Mouse (Mus musculus): ENCODE results near the gene Exosc10. TPM values are rescaled to one million over a fixed set of nuclear protein-coding genes. Genes with fewer than 3 reads are reported as not detected.

Exosc10 gene
- total and polyA plus RNA-seq, 3 experiments: 21.9 to 39.6 (median 38.7) TPM

DNA sequence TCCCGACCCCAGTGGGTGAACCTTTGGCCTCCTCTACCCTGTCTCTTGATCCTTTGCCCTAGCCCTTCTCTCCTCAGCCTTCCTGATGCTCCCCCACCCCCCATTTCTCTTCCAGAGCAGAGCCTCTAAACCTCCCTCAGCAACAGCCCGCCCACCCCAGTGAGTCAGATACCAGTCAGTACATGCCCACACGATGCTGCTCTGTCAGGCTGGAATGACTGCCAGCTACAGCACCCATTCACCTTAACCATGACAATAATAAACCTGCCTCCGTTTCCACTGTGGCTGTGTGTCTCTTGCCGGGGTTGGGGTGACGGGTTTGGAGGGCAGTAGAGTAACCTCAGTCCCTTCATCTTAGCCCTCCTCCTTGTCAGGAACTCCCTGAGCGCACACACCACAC, 45.9 kb downstream of the Exosc10 start:
- Histone ChIP-seq H3K27me3 (ENCODE audit: control insufficient read depth, insufficient read depth, low read length) (no peaks in the 10 kb centered on the region), H3K9ac (ENCODE audit: low read depth, low read length) (no peak overlapping the region), H3K4me1 (ENCODE audit: control insufficient read depth, insufficient read depth, low read length) (no peaks in the 10 kb centered on the region), H3K27ac (no peak overlapping the region), H3K79me2 (replicated peaks; ENCODE audit: control insufficient read depth, insufficient read depth, low read length) (no peaks in the 10 kb centered on the region), H3K36me3 (ENCODE audit: control insufficient read depth, insufficient read depth, low read length) (no peaks in the 10 kb centered on the region), H3K4me3 (no peak overlapping the region)
- intact Hi-C loops (cut with DNase I): loop anchor here (5.0 kb wide), 1 partner anchor 112 kb away; no protein-coding TSS in a partner anchor
- DNase-seq: no peak
- 74% methylated on average over 7 of the region's 7 CpGs for WGBS
- no peak for TF ChIP-seq EP300 (IDR thresholded peaks at IDR 0.05; ENCODE audit: insufficient read depth, low read depth, low read length)

DNA sequence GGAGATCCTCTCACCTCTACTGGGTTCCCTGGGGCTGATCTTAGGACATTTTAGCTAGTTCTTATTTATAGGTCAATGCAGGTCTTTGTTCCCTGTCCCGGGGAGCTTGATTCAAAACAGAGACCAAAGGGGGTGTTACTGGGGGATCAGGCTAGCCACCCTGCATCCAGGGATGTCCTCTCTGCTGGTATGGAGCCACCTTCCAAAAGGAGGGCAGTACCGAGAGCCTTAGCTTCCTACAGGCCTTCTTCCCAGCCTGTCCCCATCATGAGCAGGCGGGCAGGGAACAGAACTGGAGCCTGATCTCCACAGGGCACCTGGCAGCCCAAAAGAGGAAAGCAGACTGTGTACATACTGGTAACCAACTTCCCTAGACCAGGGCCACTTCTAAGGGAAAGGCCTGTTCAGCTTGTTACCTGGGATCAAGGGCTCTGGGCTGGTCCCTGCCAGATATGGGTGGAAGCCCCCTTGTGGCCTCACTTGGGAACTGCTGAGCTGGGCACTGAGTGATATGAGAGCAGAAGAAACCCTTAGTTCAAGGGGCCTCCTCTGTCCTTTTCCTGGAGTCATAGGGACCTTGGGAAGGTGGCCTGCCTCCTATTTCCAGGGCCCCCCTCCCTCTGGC, 46.4 kb downstream of the Exosc10 start:
- WGBS: 96% methylated on average over 3 of the region's 3 CpGs
- Histone ChIP-seq H3K36me3 (ENCODE audit: control insufficient read depth, insufficient read depth, low read length) (no peaks in the 10 kb centered on the region), H3K4me1 (ENCODE audit: control insufficient read depth, insufficient read depth, low read length) (no peaks in the 10 kb centered on the region), H3K79me2 (replicated peaks; ENCODE audit: control insufficient read depth, insufficient read depth, low read length) (no peaks in the 10 kb centered on the region), H3K9ac (ENCODE audit: low read depth, low read length) (no peak overlapping the region), H3K27ac (no peak overlapping the region), H3K4me3 (no peak overlapping the region), H3K27me3 (ENCODE audit: control insufficient read depth, insufficient read depth, low read length) (no peaks in the 10 kb centered on the region)
- TF ChIP-seq POLR2A (IDR thresholded peaks at IDR 0.05; ENCODE audit: insufficient read depth, low read depth, low read length) (no peak), CTCF (IDR thresholded peaks at IDR 0.05) (peak; percentile 79)
- peak; percentile 41 to 49 for DNase-seq
- intact Hi-C loops (cut with DNase I): loop anchor here (5.0 kb wide), 3 partner anchors 112 to 437 kb away; partner anchors contain the start of gene Disp3

DNA sequence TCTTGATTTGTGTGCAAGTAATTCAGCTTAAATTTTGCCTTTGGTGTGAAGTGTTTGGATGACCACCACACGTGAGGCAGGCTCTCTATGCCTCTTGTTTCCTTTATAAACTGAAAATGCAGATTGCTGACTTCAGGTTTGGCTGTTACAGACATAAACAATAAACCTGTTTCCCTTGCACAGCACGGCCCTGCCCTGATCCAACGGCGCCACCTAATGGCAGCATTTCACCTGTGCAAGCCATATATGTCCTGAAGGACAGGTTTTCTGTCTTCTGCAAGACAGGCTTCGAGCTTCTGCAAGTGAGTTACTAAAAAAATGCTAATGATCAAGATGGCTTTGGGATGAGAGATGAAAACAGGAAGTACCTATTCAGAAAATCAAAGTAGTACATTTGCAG, 49.5 kb downstream of the Exosc10 start:
- no peak overlapping the region for H3K27ac ChIP-seq
- H3K9ac ChIP-seq (ENCODE audit: low read depth, low read length): no peak overlapping the region
- H3K27me3 ChIP-seq (ENCODE audit: control insufficient read depth, insufficient read depth, low read length): no peaks in the 10 kb centered on the region
- H3K36me3 ChIP-seq (ENCODE audit: control insufficient read depth, insufficient read depth, low read length): no peaks in the 10 kb centered on the region
- no peak overlapping the region for H3K4me3 ChIP-seq
- H3K4me1 ChIP-seq (ENCODE audit: control insufficient read depth, insufficient read depth, low read length): no peaks in the 10 kb centered on the region
- H3K79me2 ChIP-seq (replicated peaks; ENCODE audit: control insufficient read depth, insufficient read depth, low read length): no peaks in the 10 kb centered on the region
- TF ChIP-seq EP300 (IDR thresholded peaks at IDR 0.05; ENCODE audit: insufficient read depth, low read depth, low read length): peak; percentile 40; the same call in 1 of the 2 replicates
- TF ChIP-seq CTCF (IDR thresholded peaks at IDR 0.05): peak; percentile 94
- TF ChIP-seq POLR2A (IDR thresholded peaks at IDR 0.05; ENCODE audit: insufficient read depth, low read depth, low read length): no peak
- DNase-seq: peak; percentile 64 to 81
- intact Hi-C loops (cut with DNase I): loop anchor here (5.0 kb wide), 2 partner anchors 320 to 440 kb away; partner anchors contain the start of gene Disp3
- WGBS: 13% methylated on average over 5 of the region's 5 CpGs

DNA sequence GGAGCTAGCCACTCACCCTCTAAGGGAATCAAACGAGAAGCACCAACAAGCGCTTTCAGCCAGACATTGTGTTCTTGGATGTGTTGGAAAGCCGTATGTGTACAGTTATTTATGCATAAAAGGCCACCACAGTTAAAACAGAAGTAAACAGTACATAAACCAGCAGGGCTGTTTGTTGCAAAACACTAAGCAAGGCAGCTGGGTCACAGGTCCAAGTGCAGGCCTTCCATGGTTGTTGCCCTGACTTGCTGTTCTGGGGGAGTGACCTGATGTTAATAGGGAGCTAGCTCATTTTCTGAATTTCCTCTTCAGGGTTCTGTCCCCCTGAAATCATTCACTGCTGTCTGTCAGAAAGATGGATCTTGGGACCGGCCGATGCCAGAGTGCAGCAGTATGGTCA, 51.6 kb downstream of the Exosc10 start:
- no peaks in the 10 kb centered on the region for H3K79me2 ChIP-seq (replicated peaks; ENCODE audit: control insufficient read depth, insufficient read depth, low read length)
- TF ChIP-seq CTCF (IDR thresholded peaks at IDR 0.05) (no peak), EP300 (IDR thresholded peaks at IDR 0.05; ENCODE audit: insufficient read depth, low read depth, low read length) (no peak), POLR2A (IDR thresholded peaks at IDR 0.05; ENCODE audit: insufficient read depth, low read depth, low read length) (no peak)

DNA sequence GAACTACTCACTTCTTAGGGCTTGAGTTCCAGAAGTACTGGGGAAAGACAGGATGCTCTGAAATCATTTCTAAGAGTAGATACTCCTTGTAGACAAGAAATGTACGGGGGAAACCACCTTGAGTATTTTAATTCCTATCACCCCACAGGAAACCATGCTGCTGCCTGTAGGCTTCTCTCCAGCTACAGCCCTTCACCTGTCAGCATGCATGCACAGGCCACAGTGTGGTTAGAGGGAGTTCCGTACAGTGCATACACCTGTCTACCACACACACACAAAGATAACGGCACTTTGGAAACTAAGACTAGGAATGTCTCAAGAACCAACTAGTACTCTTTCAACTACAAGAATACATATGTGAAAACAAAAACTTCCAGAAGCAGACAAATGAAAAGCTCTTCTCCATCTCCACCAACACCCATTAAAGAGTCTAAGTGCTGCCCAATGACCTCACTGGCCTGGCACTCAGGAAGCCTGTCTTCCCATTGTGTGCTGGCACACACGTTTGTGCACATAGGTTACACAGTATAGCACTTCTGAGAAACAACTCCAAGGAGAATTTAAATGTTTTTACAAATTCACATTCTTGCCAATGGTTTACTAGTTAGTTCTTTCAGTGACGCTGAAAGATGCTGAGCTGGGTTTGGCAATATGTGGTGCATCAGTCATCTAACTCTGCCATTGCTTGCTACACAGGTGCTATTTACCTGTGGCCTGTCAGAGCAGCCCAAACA, 52.6 kb downstream of the Exosc10 start:
- peaks cover 16% of the 10 kb centered on the region for H3K36me3 ChIP-seq (ENCODE audit: control insufficient read depth, insufficient read depth, low read length)
- H3K27ac ChIP-seq: no peak overlapping the region
- WGBS: 55% methylated on average over 5 of the region's 5 CpGs
- no peak overlapping the region for H3K4me3 ChIP-seq
- H3K4me1 ChIP-seq (ENCODE audit: control insufficient read depth, insufficient read depth, low read length): no peaks in the 10 kb centered on the region; the same call in 1 of the 2 replicates
- H3K9ac ChIP-seq (ENCODE audit: low read depth, low read length): no peak overlapping the region
- no peak for DNase-seq
- no peaks in the 10 kb centered on the region for H3K27me3 ChIP-seq (ENCODE audit: control insufficient read depth, insufficient read depth, low read length)
- intact Hi-C loops (cut with DNase I): no loop called here
- no peak for TF ChIP-seq EP300 (IDR thresholded peaks at IDR 0.05; ENCODE audit: insufficient read depth, low read depth, low read length)
- TF ChIP-seq POLR2A (IDR thresholded peaks at IDR 0.05; ENCODE audit: insufficient read depth, low read depth, low read length): no peak
- no peaks in the 10 kb centered on the region for H3K79me2 ChIP-seq (replicated peaks; ENCODE audit: control insufficient read depth, insufficient read depth, low read length)

More for the DNA sequence above, 51.6 kb downstream of the Exosc10 start:
- H3K27ac ChIP-seq: no peak overlapping the region
- no peak overlapping the region for H3K9ac ChIP-seq (ENCODE audit: low read depth, low read length)
- peaks cover 9% of the 10 kb centered on the region for H3K36me3 ChIP-seq (ENCODE audit: control insufficient read depth, insufficient read depth, low read length)
- no peaks in the 10 kb centered on the region for H3K27me3 ChIP-seq (ENCODE audit: control insufficient read depth, insufficient read depth, low read length)
- intact Hi-C loops (cut with DNase I): loop anchor here (5.0 kb wide), 2 partner anchors 323 to 443 kb away; partner anchors contain the start of gene Disp3
- H3K4me3 ChIP-seq: no peak overlapping the region
- H3K4me1 ChIP-seq (ENCODE audit: control insufficient read depth, insufficient read depth, low read length): no peaks in the 10 kb centered on the region; the same call in 1 of the 2 replicates
- no peak for DNase-seq
- WGBS: 86% methylated on average over 5 of the region's 5 CpGs

DNA sequence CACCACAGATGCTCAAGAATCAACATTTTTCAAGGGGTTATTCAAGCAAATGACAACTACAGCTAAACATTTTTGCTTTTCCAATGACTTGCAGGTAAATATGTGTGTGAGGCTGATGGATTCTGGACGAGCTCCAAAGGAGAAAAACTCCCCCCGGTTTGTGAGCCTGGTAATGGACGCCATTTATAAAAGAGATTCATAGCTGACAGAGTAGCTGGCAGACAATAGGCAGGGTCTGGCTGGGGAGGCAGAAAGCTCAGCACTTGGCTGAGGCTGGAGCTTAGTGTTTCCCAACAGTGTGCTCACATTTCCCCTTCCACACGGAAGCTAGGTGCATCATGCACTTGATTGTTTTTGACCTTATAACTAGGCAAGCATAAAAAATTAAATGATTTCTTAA, 54.3 kb downstream of the Exosc10 start:
- H3K36me3 ChIP-seq (ENCODE audit: control insufficient read depth, insufficient read depth, low read length): peaks cover 17% of the 10 kb centered on the region
- H3K9ac ChIP-seq (ENCODE audit: low read depth, low read length): no peak overlapping the region
- no peak overlapping the region for H3K4me3 ChIP-seq
- 49% methylated on average over 4 of the region's 4 CpGs for WGBS
- no peaks in the 10 kb centered on the region; the same call in 1 of the 2 replicates for H3K4me1 ChIP-seq (ENCODE audit: control insufficient read depth, insufficient read depth, low read length)
- H3K27ac ChIP-seq: no peak overlapping the region
- no peaks in the 10 kb centered on the region for H3K27me3 ChIP-seq (ENCODE audit: control insufficient read depth, insufficient read depth, low read length)
- no peak for TF ChIP-seq CTCF (IDR thresholded peaks at IDR 0.05)
- no peak for DNase-seq
- no peaks in the 10 kb centered on the region for H3K79me2 ChIP-seq (replicated peaks; ENCODE audit: control insufficient read depth, insufficient read depth, low read length)
- intact Hi-C loops (cut with DNase I): no loop called here

Data from heart, adult 2 months (tissue).